Mouse (Mus musculus): ENCODE results near the gene Zfp37.
"Not testable (repeated sequence)": the region's sequence is repeated elsewhere in the genome, so short reads cannot be mapped to it uniquely, and the experiment has no call there.

Gene Zfp37

GRCm38 (mm10) chr4:62230769-62231168, at the start of gene Zfp37:
Gene Zfp37, minus strand, starts transcription at chr4:62231047.
- DNase-seq (ENCODE audit: low read depth, low spot score), result no peak

GRCm38 (mm10) chr4:62278081-62278480, 47.2 kb upstream of the Zfp37 start:
- DNase-seq (ENCODE audit: low read depth, low spot score), result no peak

- no peak for DNase-seq (ENCODE audit: low read depth, low spot score)
Measured at GRCm38 (mm10) chr4:62277222-62277621, 46.4 kb upstream of the Zfp37 start.

GRCm38 (mm10) chr4:62276642-62277041, 45.8 kb upstream of the Zfp37 start:
- no peak for DNase-seq (ENCODE audit: low read depth, low spot score)

- DNase-seq (ENCODE audit: low read depth, low spot score), result no peak
Measured at GRCm38 (mm10) chr4:62274841-62275536, 44.1 kb upstream of the Zfp37 start.

- DNase-seq (ENCODE audit: low read depth, low spot score), result no peak
Measured at GRCm38 (mm10) chr4:62273916-62274315, 43.1 kb upstream of the Zfp37 start.

- no peak for DNase-seq (ENCODE audit: low read depth, low spot score)
Measured at GRCm38 (mm10) chr4:62272696-62273095, 41.8 kb upstream of the Zfp37 start.

- no peak for DNase-seq (ENCODE audit: low read depth, low spot score)
Measured at GRCm38 (mm10) chr4:62267101-62267500, 36.3 kb upstream of the Zfp37 start.

GRCm38 (mm10) chr4:62266016-62266415, 35.2 kb upstream of the Zfp37 start:
- not testable (repeated sequence) for DNase-seq (ENCODE audit: low read depth, low spot score)

- DNase-seq (ENCODE audit: low read depth, low spot score), result no peak
Measured at GRCm38 (mm10) chr4:62265154-62265836, 34.4 kb upstream of the Zfp37 start.

GRCm38 (mm10) chr4:62263133-62263844, 32.4 kb upstream of the Zfp37 start:
- DNase-seq (ENCODE audit: low read depth, low spot score), result no peak

- no peak for DNase-seq (ENCODE audit: low read depth, low spot score)
Measured at GRCm38 (mm10) chr4:62262276-62262675, 31.4 kb upstream of the Zfp37 start, which contains the start of gene Slc31a2. Gene Slc31a2, plus strand, starts transcription at chr4:62262562.

GRCm38 (mm10) chr4:62256931-62257330, 26.1 kb upstream of the Zfp37 start:
- no peak for DNase-seq (ENCODE audit: low read depth, low spot score)

- DNase-seq (ENCODE audit: low read depth, low spot score), result no peak
Measured at GRCm38 (mm10) chr4:62254551-62254950, 23.7 kb upstream of the Zfp37 start.

- DNase-seq (ENCODE audit: low read depth, low spot score), result no peak
Measured at GRCm38 (mm10) chr4:62251776-62252175, 20.9 kb upstream of the Zfp37 start.

- no peak for DNase-seq (ENCODE audit: low read depth, low spot score)
Measured at GRCm38 (mm10) chr4:62250896-62251544, 20.2 kb upstream of the Zfp37 start.

GRCm38 (mm10) chr4:62248328-62248727, 17.5 kb upstream of the Zfp37 start:
- DNase-seq (ENCODE audit: low read depth, low spot score), result no peak

- no peak for DNase-seq (ENCODE audit: low read depth, low spot score)
Measured at GRCm38 (mm10) chr4:62240586-62240985, 9.7 kb upstream of the Zfp37 start.

- DNase-seq (ENCODE audit: low read depth, low spot score), result no peak
Measured at GRCm38 (mm10) chr4:62230153-62230552, 694 bp downstream of the Zfp37 start.

GRCm38 (mm10) chr4:62229448-62229847, 1.4 kb downstream of the Zfp37 start:
- DNase-seq (ENCODE audit: low read depth, low spot score), result no peak

GRCm38 (mm10) chr4:62228391-62228790, 2.5 kb downstream of the Zfp37 start:
- no peak for DNase-seq (ENCODE audit: low read depth, low spot score)

GRCm38 (mm10) chr4:62213490-62213889, 17.4 kb downstream of the Zfp37 start:
- no peak for DNase-seq (ENCODE audit: low read depth, low spot score)

Data from c-Kit-negative CD71-positive TER-119-positive erythroid progenitor cells, embryonic 14.5 days (primary cell).